Mouse (Mus musculus): ENCODE measurements at regions not wholly inside any gene's neighbourhood (a gene's known extent, or its start where the extent isn't known, plus 50 kb on each side); places are given as distances from the start of the nearest gene placed in this dataset.

DNA sequence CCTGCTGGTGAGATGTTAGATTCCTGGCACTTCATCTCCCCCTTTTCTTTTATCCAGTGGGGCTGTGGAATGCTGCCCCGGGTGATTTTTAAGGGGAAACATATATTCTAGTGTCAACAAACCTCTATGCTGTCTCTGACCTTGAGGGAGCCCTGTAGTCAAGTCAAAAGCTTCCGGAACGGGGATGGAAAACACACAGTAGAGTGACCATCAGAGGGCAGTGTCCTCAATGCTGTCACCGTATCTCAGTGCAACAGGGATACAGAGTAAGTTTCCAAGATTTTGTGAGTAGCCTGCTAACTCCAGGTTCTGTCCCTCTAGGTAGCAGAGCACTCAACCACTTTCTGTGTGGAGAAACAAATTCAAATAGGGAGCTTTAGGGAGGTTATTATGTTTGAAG lies 555.7 kb upstream of the BB014433 start:
- TF ChIP-seq POLR2A (IDR thresholded peaks at IDR 0.05; ENCODE audit: borderline replicate concordance, extremely low read depth, insufficient read depth, insufficient read length, poor library complexity, severe bottlenecking) (no peak), CTCF (IDR thresholded peaks at IDR 0.05; ENCODE audit: borderline replicate concordance, extremely low read depth, insufficient read depth, insufficient read length) (no peak)
